Mouse (Mus musculus): ENCODE measurements around the gene Rgs5.

- TF ChIP-seq TAL1 (IDR thresholded peaks at IDR 0.05; ENCODE audit: low read length) (no peak), GATA1 (IDR thresholded peaks at IDR 0.05; ENCODE audit: low read length) (no peak)
Measured at GRCm38 (mm10) chr1:169699184-169699583, 43.9 kb downstream of the Rgs5 start.
